Mouse (Mus musculus): ENCODE results near the gene Adipoq.

DNA sequence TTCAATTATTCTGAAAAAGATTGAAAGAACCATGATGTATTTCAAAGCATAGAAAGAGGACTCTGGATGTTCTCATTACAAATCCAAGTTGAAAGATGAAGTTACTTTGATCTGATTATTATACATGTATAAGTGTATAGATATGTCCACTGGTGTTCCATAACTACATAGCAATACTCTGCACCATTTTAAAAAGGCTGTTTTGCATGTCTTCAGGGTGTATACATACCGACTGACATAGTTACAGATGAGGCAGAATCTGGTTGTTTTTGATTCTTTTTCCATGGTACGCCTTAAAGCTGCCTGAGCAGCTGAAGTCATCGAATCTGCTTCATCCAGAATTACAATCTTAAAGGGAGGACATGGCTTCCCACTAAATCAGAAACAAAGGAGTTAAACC, 30.9 kb upstream of the Adipoq start:
- TF ChIP-seq CTCF (IDR thresholded peaks at IDR 0.05 in 2 of 3, conservative IDR thresholded peaks at IDR 0.05 in 1 of 3; ENCODE audit: control insufficient read depth in 1 of 3, insufficient read depth in 1 of 3, low read depth in 2 of 3, low read length in 3 of 3, poor library complexity in 1 of 3, severe bottlenecking in 1 of 3), result no peak
- no peak for TF ChIP-seq ZKSCAN1 (IDR thresholded peaks at IDR 0.05; ENCODE audit: low read depth, low read length)
- no peak for TF ChIP-seq NRF1 (IDR thresholded peaks at IDR 0.05; ENCODE audit: insufficient read depth, low read depth, low read length, poor library complexity, severe bottlenecking)
- TF ChIP-seq POLR2A (IDR thresholded peaks at IDR 0.05; ENCODE audit: control insufficient read depth in 1 of 2, insufficient read depth in 1 of 2, low read depth in 1 of 2, low read length in 2 of 2, poor library complexity in 1 of 2), result no peak
- no peak for TF ChIP-seq EP300 (IDR thresholded peaks at IDR 0.05; ENCODE audit: low read depth in 1 of 2, low read length in 2 of 2)
- TF ChIP-seq SIN3A (IDR thresholded peaks at IDR 0.05; ENCODE audit: low read length), result no peak
- TF ChIP-seq ELF1 (IDR thresholded peaks at IDR 0.05; ENCODE audit: low read depth, low read length), result no peak
- no peak for TF ChIP-seq USF2 (IDR thresholded peaks at IDR 0.05; ENCODE audit: borderline replicate concordance in 1 of 2, insufficient read depth in 1 of 2, low read depth in 1 of 2, low read length in 2 of 2)
- TF ChIP-seq JUND (IDR thresholded peaks at IDR 0.05; ENCODE audit: low read depth, low read length), result no peak
- TF ChIP-seq MYB (IDR thresholded peaks at IDR 0.05; ENCODE audit: low read depth, low read length), result no peak

All from MEL (cell line).